Mouse (Mus musculus): ENCODE results near the gene Palm2. TPM values are rescaled to one million over a fixed set of nuclear protein-coding genes. Genes with fewer than 3 reads are reported as not detected.
A peak's percentile ranks its signal among the peaks of the same experiment; 100 is the strongest.

The Palm2 gene
- total RNA-seq, 4 experiments from 2014 or later, result 45.9 to 60.1 (median 55.0) TPM

GRCm38 (mm10) chr4:57568268-57569068 lies 134.4 kb downstream of the Palm2 start:
- no peak for DNase-seq (ENCODE audit: low spot score in 2 of 2)

- DNase-seq (ENCODE audit: low spot score in 2 of 2), result no peak
Observed at GRCm38 (mm10) chr4:57569069-57569355, 135.0 kb downstream of the Palm2 start.

GRCm38 (mm10) chr4:57569711-57570110 lies 135.7 kb downstream of the Palm2 start:
- DNase-seq (ENCODE audit: low spot score in 2 of 2), result no peak

- DNase-seq (ENCODE audit: low spot score in 2 of 2), result no peak
Observed at GRCm38 (mm10) chr4:57570229-57570628, 136.2 kb downstream of the Palm2 start.

- no peak for DNase-seq (ENCODE audit: low spot score in 2 of 2)
Observed at GRCm38 (mm10) chr4:57574181-57574580, 140.1 kb downstream of the Palm2 start.

GRCm38 (mm10) chr4:57574646-57575045 lies 140.6 kb downstream of the Palm2 start:
- no peak for DNase-seq (ENCODE audit: low spot score in 2 of 2)

GRCm38 (mm10) chr4:57575686-57576085 lies 141.6 kb downstream of the Palm2 start:
- no peak for DNase-seq (ENCODE audit: low spot score in 2 of 2)

GRCm38 (mm10) chr4:57576095-57576494 lies 142.0 kb downstream of the Palm2 start:
- no peak for DNase-seq (ENCODE audit: low spot score in 2 of 2)

GRCm38 (mm10) chr4:57579683-57580082 lies 145.6 kb downstream of the Palm2 start:
- no peak for DNase-seq (ENCODE audit: low spot score in 2 of 2)

- DNase-seq (ENCODE audit: low spot score in 2 of 2), result no peak
Observed at GRCm38 (mm10) chr4:57585281-57585800, 151.3 kb downstream of the Palm2 start.

GRCm38 (mm10) chr4:57586933-57587658 lies 153.0 kb downstream of the Palm2 start:
- DNase-seq (ENCODE audit: low spot score in 2 of 2), result no peak

GRCm38 (mm10) chr4:57588356-57588755 lies 154.3 kb downstream of the Palm2 start:
- DNase-seq (ENCODE audit: low spot score in 2 of 2), result no peak

GRCm38 (mm10) chr4:57592751-57593150 lies 158.7 kb downstream of the Palm2 start:
- DNase-seq (ENCODE audit: low spot score in 2 of 2), result no peak

GRCm38 (mm10) chr4:57599946-57600345 lies 165.9 kb downstream of the Palm2 start:
- DNase-seq (ENCODE audit: low spot score in 2 of 2), result no peak

GRCm38 (mm10) chr4:57600685-57601457 lies 166.8 kb downstream of the Palm2 start:
- DNase-seq (ENCODE audit: low spot score in 2 of 2), result no peak

GRCm38 (mm10) chr4:57601458-57601835 lies 167.4 kb downstream of the Palm2 start:
- DNase-seq (ENCODE audit: low spot score in 2 of 2), result no peak

GRCm38 (mm10) chr4:57601903-57602617 lies 168.0 kb downstream of the Palm2 start:
- DNase-seq (ENCODE audit: low spot score in 2 of 2), result no peak

GRCm38 (mm10) chr4:57606258-57606657 lies 172.2 kb downstream of the Palm2 start:
- no peak for DNase-seq (ENCODE audit: low spot score in 2 of 2)

- DNase-seq (ENCODE audit: low spot score in 2 of 2), result peak; percentile 74 to 76
Observed at GRCm38 (mm10) chr4:57607247-57607942, 173.3 kb downstream of the Palm2 start.

- DNase-seq (ENCODE audit: low spot score in 2 of 2), result no peak
Observed at GRCm38 (mm10) chr4:57611303-57612077, 177.4 kb downstream of the Palm2 start.

All from left cerebral cortex, adult 8-10 months (tissue).